Mouse (Mus musculus): ENCODE results near the gene Exoc3l.
A peak's percentile ranks its signal among the peaks of the same experiment; 100 is the strongest.

DNA sequence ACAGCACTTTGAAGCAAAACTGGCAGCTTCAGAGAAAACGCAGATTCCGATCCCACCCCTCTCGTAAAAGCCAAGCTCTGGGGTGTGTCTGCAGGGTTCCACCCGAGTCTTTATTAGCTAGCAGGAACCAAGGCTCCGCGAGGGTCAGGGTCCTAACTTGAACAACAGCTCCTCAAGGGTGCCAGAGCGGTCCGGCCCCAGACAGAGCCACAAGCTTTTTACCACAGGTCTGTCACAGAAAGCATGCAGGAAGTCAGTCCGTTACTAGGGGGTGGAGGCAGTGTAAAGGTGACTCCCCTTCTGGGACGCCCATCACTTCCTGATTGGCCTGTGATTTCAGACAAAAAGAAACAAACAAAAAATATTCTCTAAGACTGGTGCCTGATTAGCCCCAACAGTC is 30.8 kb downstream of the Exoc3l start:
- TF ChIP-seq MAX (IDR thresholded peaks at IDR 0.05; ENCODE audit: low read length): peak; percentile 55; the same call in 1 of the 2 replicates
- TF ChIP-seq ZNF384 (IDR thresholded peaks at IDR 0.05; ENCODE audit: low read depth, low read length): no peak
- no peak for TF ChIP-seq CTCF (conservative IDR thresholded peaks at IDR 0.05 in 1 of 2, IDR thresholded peaks at IDR 0.05 in 1 of 2; ENCODE audit: low read depth in 2 of 2, low read length in 2 of 2)
- TF ChIP-seq EP300 (IDR thresholded peaks at IDR 0.05; ENCODE audit: low read length): no peak
- TF ChIP-seq POLR2A (IDR thresholded peaks at IDR 0.05; ENCODE audit: low read depth, low read length): peak; percentile 56; the same call in 1 of the 2 replicates
- no peak for TF ChIP-seq POLR2AphosphoS2 (IDR thresholded peaks at IDR 0.05; ENCODE audit: low read depth, low read length)
- no peak for TF ChIP-seq JUN (IDR thresholded peaks at IDR 0.05; ENCODE audit: insufficient read depth, low read depth, low read length)
- no peak for TF ChIP-seq ZKSCAN1 (IDR thresholded peaks at IDR 0.05; ENCODE audit: borderline replicate concordance, low read depth, low read length)
- no peak for TF ChIP-seq RCOR1 (conservative IDR thresholded peaks at IDR 0.05; ENCODE audit: low read depth, low read length)
- no peak for TF ChIP-seq RAD21 (IDR thresholded peaks at IDR 0.05; ENCODE audit: low read depth, low read length)
- no peak for TF ChIP-seq SMC3 (IDR thresholded peaks at IDR 0.05; ENCODE audit: low read depth, low read length)
- TF ChIP-seq CHD1 (IDR thresholded peaks at IDR 0.05; ENCODE audit: low read depth, low read length): 0 out of 2 replicates have a peak, but pooled peaks have one; percentile 36
- 0 out of 2 replicates have a peak, but pooled peaks have one; percentile 46 for TF ChIP-seq MYC (IDR thresholded peaks at IDR 0.05; ENCODE audit: low read depth, low read length)

Measured in CH12.LX (cell line).